Mouse (Mus musculus) heart, embryonic 11.5 days (tissue): ENCODE measurements around the gene Pitpna. TPM values are rescaled to one million over a fixed set of nuclear protein-coding genes. Genes with fewer than 3 reads are reported as not detected.
A peak's percentile ranks its signal among the peaks of the same experiment; 100 is the strongest.

Experiments
- ATAC-seq: fragments of 200-750 bp; cut with Nextera tagmentation; replicated peaks from 2 replicates; pipeline ENCODE4 v1.8.0; 2017; ENCODE audit warnings: moderate library complexity; ENCODE audit not compliant: insufficient number of reproducible peaks, low FRiP score, low TSS enrichment
- H3K27ac ChIP-seq: fragments of 300-500 bp; sonication (generic); 2 replicates; pipeline ENCODE4 v1.5.1; 2014; ENCODE audit warnings: mild to moderate bottlenecking, low read depth, low read length
- H3K27me3 ChIP-seq: fragments of 300-500 bp; sonication (generic); 2 replicates; pipeline ENCODE4 v1.6.1; 2014; ENCODE audit warnings: mild to moderate bottlenecking, low read length, mixed read lengths; ENCODE audit not compliant: control insufficient read depth, insufficient read depth
- H3K36me3 ChIP-seq: fragments of 300-500 bp; sonication (generic); 2 replicates; pipeline ENCODE4 v1.6.1; 2014; ENCODE audit warnings: mild to moderate bottlenecking, low read length, moderate library complexity, mixed read lengths; ENCODE audit not compliant: control insufficient read depth, insufficient read depth
- H3K4me1 ChIP-seq: fragments of 300-500 bp; sonication (generic); 2 replicates; pipeline ENCODE4 v1.6.1; 2014; ENCODE audit warnings: low read length; ENCODE audit not compliant: control insufficient read depth, insufficient read depth
- H3K4me2 ChIP-seq: fragments of 300-500 bp; sonication (generic); 2 replicates; pipeline ENCODE4 v1.6.1; 2014; ENCODE audit warnings: mild to moderate bottlenecking, moderate library complexity
- H3K4me3 ChIP-seq: fragments of 300-500 bp; sonication (generic); 2 replicates; pipeline ENCODE4 v1.5.1; 2014; ENCODE audit warnings: low read depth, low read length
- H3K9ac ChIP-seq: fragments of 300-500 bp; sonication (generic); 2 replicates; pipeline ENCODE4 v1.6.1; 2014; ENCODE audit warnings: mild to moderate bottlenecking, low read depth, low read length, moderate library complexity
- H3K9me3 ChIP-seq: fragments of 300-500 bp; sonication (generic); replicated peaks from 2 replicates; pipeline ENCODE4 v1.6.1; 2016; ENCODE audit warnings: low read length; ENCODE audit not compliant: control insufficient read depth
- WGBS: fragments of 180-500 bp; shearing (Covaris S2); extraction: QIAGEN DNeasy Blood & Tissue Kit; methylation state at CpG from one replicate; pipeline ENCODE4 v1.1.7; 2014; ENCODE audit not compliant: insufficient replicate concordance; 5-methylcytosine and 5-hydroxymethylcytosine counted together
- polyA plus RNA-seq: library from polyadenylated mRNA; unstranded; fragments of >200 nt; fragmentation: Nextera tagmentation; extraction: Ambion mirVana; gene quantifications from 2 replicates; pipeline ENCODE4 v1.2.1, GENCODE M21; 2014

Gene Pitpna
- polyA plus RNA-seq, 1 experiment from 2014 or later, result 59.7 TPM

- peaks cover 49% of the 10 kb centered on the region for H3K4me1 ChIP-seq
Observed at GRCm38 (mm10) chr11:75568115-75568511, 19.8 kb upstream of the Pitpna start.

GRCm38 (mm10) chr11:75568962-75569361, 18.9 kb upstream of the Pitpna start:
- H3K9me3 ChIP-seq, result no peaks in the 10 kb centered on the region
- H3K4me2 ChIP-seq, result no peak overlapping the region
- H3K36me3 ChIP-seq, result no peaks in the 10 kb centered on the region
- H3K4me1 ChIP-seq, result peaks cover 42% of the 10 kb centered on the region
- WGBS, result 89% methylated on average over 12 of the region's 12 CpGs
- peaks cover 25% of the 10 kb centered on the region for H3K27me3 ChIP-seq
- no peak overlapping the region for H3K9ac ChIP-seq
- no peak for ATAC-seq
- H3K4me3 ChIP-seq, result no peak overlapping the region
- no peak overlapping the region for H3K27ac ChIP-seq

More at GRCm38 (mm10) chr11:75568115-75568511, 19.8 kb upstream of the Pitpna start:
- Histone ChIP-seq H3K27ac (no peak overlapping the region), H3K27me3 (peaks cover 22% of the 10 kb centered on the region), H3K4me3 (no peak overlapping the region), H3K9me3 (no peaks in the 10 kb centered on the region), H3K9ac (no peak overlapping the region), H3K36me3 (no peaks in the 10 kb centered on the region), H3K4me2 (no peak overlapping the region)
- ATAC-seq, result no peak
- WGBS, result 74% methylated on average over 6 of the region's 6 CpGs

GRCm38 (mm10) chr11:75570375-75571125, 17.3 kb upstream of the Pitpna start:
- WGBS, result 88% methylated on average over 17 of the region's 17 CpGs
- Histone ChIP-seq H3K4me3 (no peak overlapping the region), H3K27me3 (peaks cover 27% of the 10 kb centered on the region), H3K27ac (no peak overlapping the region), H3K9ac (no peak overlapping the region), H3K4me2 (no peak overlapping the region), H3K9me3 (no peaks in the 10 kb centered on the region), H3K36me3 (no peaks in the 10 kb centered on the region), H3K4me1 (peaks cover 32% of the 10 kb centered on the region)
- ATAC-seq, result no peak

- Histone ChIP-seq H3K4me2 (no peak overlapping the region), H3K36me3 (no peaks in the 10 kb centered on the region), H3K27ac (no peak overlapping the region), H3K27me3 (peaks cover 27% of the 10 kb centered on the region), H3K4me1 (peaks cover 25% of the 10 kb centered on the region), H3K9me3 (no peaks in the 10 kb centered on the region), H3K4me3 (no peak overlapping the region), H3K9ac (no peak overlapping the region)
- WGBS, result 63% methylated on average over 12 of the region's 14 CpGs
- no peak for ATAC-seq
Observed at GRCm38 (mm10) chr11:75571126-75571990, 16.5 kb upstream of the Pitpna start.

GRCm38 (mm10) chr11:75572301-75572791, 15.6 kb upstream of the Pitpna start:
- Histone ChIP-seq H3K4me2 (no peak overlapping the region), H3K9ac (no peak overlapping the region; the same call in 1 of the 2 replicates), H3K27me3 (peaks cover 27% of the 10 kb centered on the region), H3K4me1 (peaks cover 16% of the 10 kb centered on the region), H3K27ac (no peak overlapping the region; the same call in 1 of the 2 replicates), H3K36me3 (no peaks in the 10 kb centered on the region), H3K4me3 (no peak overlapping the region), H3K9me3 (no peaks in the 10 kb centered on the region)
- ATAC-seq, result no peak
- WGBS, result 24% methylated on average over 10 of the region's 10 CpGs

- H3K4me3 ChIP-seq, result no peak overlapping the region
- peak; percentile 68; the same call in 1 of the 2 replicates for ATAC-seq
- H3K9me3 ChIP-seq, result no peaks in the 10 kb centered on the region
- H3K36me3 ChIP-seq, result no peaks in the 10 kb centered on the region
- peak overlapping the region; percentile 52; the same call in 1 of the 2 replicates for H3K9ac ChIP-seq
- H3K4me1 ChIP-seq, result peaks cover 14% of the 10 kb centered on the region
- H3K27ac ChIP-seq, result peak overlapping the region; percentile 57; the same call in 1 of the 2 replicates
- 14% methylated on average over 12 of the region's 12 CpGs for whole genome bisulfite sequencing
- peak overlapping the region; percentile 25; the same call in 1 of the 2 replicates for H3K4me2 ChIP-seq
- H3K27me3 ChIP-seq, result peaks cover 27% of the 10 kb centered on the region
Observed at GRCm38 (mm10) chr11:75572854-75573650, 14.8 kb upstream of the Pitpna start.

- Histone ChIP-seq H3K4me3 (no peak overlapping the region), H3K27me3 (peaks cover 19% of the 10 kb centered on the region), H3K4me2 (no peak overlapping the region), H3K36me3 (no peaks in the 10 kb centered on the region), H3K27ac (no peak overlapping the region), H3K9me3 (no peaks in the 10 kb centered on the region), H3K9ac (no peak overlapping the region), H3K4me1 (peaks cover 14% of the 10 kb centered on the region)
- ATAC-seq, result no peak
- WGBS, result 70% methylated on average over 5 of the region's 5 CpGs
Observed at GRCm38 (mm10) chr11:75574378-75575123, 13.3 kb upstream of the Pitpna start.
